Mouse (Mus musculus) cerebellum, adult 2 months (tissue): ENCODE data around the gene Comt. TPM values are rescaled to one million over a fixed set of nuclear protein-coding genes. Genes with fewer than 3 reads are reported as not detected.

Experiments
- DNase-seq, 2 experiments: peaks; one replicate each; pipeline ENCODE4 v3.0.0; 2021
- H3K27ac ChIP-seq: fragments of 200-500 bp; 2 replicates; pipeline ENCODE4 v1.5.1; 2012; ENCODE audit warnings: low read length, control low read depth, inconsistent platforms; ENCODE audit not compliant: insufficient read depth
- H3K27me3 ChIP-seq: fragments of 200-500 bp; 2 replicates; pipeline ENCODE4 v1.6.1; 2012; ENCODE audit warnings: inconsistent platforms, mild to moderate bottlenecking, low read length, moderate library complexity; ENCODE audit not compliant: control insufficient read depth, insufficient read depth
- H3K4me1 ChIP-seq: fragments of 200-500 bp; 2 replicates; pipeline ENCODE4 v1.6.1; 2011; ENCODE audit warnings: low read length; ENCODE audit not compliant: control insufficient read depth, insufficient read depth
- H3K4me3 ChIP-seq: fragments of 200-500 bp; replicated peaks from 2 replicates; pipeline ENCODE3; 2011; ENCODE audit warnings: mild to moderate bottlenecking, low read depth, low read length, control low read depth; ENCODE audit not compliant: insufficient read depth
- CTCF ChIP-seq: fragments of 200-500 bp; IDR thresholded peaks from 2 replicates; pipeline ENCODE4 v1.5.1; 2011; ENCODE audit warnings: low read depth, mild to moderate bottlenecking, control low read depth, low read length, moderate library complexity, borderline replicate concordance; ENCODE audit not compliant: insufficient read depth
- POLR2A ChIP-seq: fragments of 200-500 bp; IDR thresholded peaks from 2 replicates; pipeline ENCODE4 v1.6.1; 2011; ENCODE audit warnings: low read length, control low read depth, borderline replicate concordance; ENCODE audit not compliant: insufficient read depth
- WGBS: fragments of 180-500 bp; shearing (Covaris S2); methylation state at CpG from one replicate; pipeline ENCODE4 v1.1.7; 2018; 5-methylcytosine and 5-hydroxymethylcytosine counted together
- polyA plus RNA-seq: library from polyadenylated mRNA; depleted of rRNA; stranded (reverse); fragments of >200 nt; gene quantifications from 2 replicates; pipeline ENCODE4 v1.2.3, GENCODE M21; 2012; rRNA removed

The Comt gene
- polyA plus RNA-seq: 145 and 146 TPM in 2 replicates

DNA sequence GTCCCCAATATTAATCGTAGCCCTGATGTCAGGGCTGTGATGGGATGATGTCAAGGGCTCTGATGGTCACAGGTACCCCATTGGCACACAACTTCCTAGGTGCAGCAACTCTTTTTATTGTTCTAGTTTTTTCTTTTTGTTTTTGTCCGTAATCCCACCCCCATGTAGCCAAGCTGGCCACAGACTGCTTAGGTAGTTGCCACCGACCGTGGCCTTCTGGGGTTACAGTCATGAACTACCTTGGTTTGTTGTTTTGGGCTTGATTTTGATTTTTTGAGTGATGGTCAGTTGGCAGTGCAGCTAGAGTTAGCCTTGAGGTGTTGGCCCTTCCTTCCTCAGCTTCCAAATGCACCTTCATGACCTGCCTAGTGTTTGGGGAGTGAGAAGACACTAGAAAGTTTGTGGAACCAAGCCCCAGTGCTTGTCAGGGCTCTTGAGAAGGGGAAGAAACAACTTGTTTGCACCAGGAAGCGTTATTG lies at the start of gene Comt:
Gene Comt, minus strand, starts transcription at position 51 of the 479 bp plus-strand sequence.
- Histone ChIP-seq H3K4me3 (peak within 1 kb of the TSS; percentile 94), H3K27me3 (no peaks in the 10 kb centered on the region), H3K4me1 (peaks cover 10% of the 10 kb centered on the region; the same call in 1 of the 2 replicates), H3K27ac (peak within 1 kb of the TSS; percentile 89)
- DNase-seq: no peak
- TF ChIP-seq CTCF (no peak), POLR2A (no peak)
- WGBS: 35% methylated on average over 5 of the region's 5 CpGs

DNA sequence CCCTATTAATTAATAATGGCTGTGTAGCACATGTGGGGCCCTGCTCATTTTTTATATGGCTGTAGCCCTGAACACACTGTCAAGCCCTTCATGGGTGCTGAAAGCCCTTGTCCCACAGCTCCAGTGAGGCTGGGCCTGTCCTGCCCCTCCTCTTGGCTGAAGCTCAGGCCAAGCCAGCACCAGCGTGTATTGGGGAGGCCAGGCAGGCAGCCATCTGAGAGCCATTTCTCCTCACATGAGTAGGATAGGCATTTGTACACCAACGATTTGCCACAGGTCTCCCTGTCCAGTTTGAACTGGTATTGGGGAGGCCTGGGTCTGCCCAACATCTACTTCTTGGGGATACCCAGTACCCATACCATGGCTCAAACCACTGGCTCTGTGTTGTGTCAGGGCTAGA lies 47.4 kb upstream of the Comt start:
- WGBS: 52% methylated on average over 2 of the region's 2 CpGs

DNA sequence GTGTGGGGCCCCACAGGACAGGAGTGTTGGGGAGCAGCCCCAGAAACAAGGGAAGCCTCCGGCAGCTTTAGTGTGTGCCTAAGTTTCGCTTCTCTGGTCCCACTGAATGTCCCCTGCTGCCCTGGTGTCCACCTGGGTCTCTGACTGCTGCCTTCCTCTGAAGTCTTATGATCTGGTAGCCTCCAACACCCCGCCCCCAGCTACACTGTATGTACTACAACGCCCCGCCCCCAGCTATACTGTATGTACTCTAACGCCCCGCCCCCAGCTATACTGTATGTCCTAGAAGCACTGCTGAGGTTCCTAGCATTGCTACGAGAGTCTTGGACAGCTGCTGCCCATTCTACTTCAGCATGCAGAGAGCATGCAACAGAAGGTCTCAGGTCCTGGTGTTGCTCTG lies 46.3 kb upstream of the Comt start:
- Histone ChIP-seq H3K27me3 (no peaks in the 10 kb centered on the region), H3K4me1 (no peaks in the 10 kb centered on the region; the same call in 1 of the 2 replicates), H3K4me3 (no peak overlapping the region), H3K27ac (no peak overlapping the region)
- no peak for TF ChIP-seq CTCF
- no peak for TF ChIP-seq POLR2A
- no peak for DNase-seq
- 92% methylated on average over 8 of the region's 8 CpGs for WGBS

More for the DNA sequence above, 47.4 kb upstream of the Comt start:
- Histone ChIP-seq H3K27ac (no peak overlapping the region), H3K27me3 (no peaks in the 10 kb centered on the region), H3K4me1 (no peaks in the 10 kb centered on the region; the same call in 1 of the 2 replicates), H3K4me3 (no peak overlapping the region)
- TF ChIP-seq POLR2A (no peak), CTCF (no peak)
- no peak for DNase-seq

DNA sequence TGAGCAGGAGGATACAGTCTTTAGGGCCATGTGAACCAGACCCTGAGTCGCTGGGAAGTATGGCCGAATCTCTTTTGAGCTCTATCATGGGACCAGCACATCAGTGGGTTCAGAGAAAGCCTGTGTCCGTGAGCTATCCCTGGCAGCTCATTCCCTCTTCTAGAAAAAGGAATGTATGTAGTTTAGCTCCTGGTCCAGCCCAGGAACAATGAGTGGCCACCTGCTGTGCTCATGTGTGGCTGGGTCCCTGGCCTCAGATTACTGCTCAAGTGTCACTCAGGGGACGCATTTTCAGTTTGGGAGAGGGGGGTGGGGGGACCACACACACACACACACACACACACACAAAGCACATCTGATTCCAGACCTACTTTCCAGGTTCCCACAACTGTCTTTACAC lies 45.8 kb upstream of the Comt start:
- H3K4me3 ChIP-seq: no peak overlapping the region
- no peaks in the 10 kb centered on the region for H3K27me3 ChIP-seq
- H3K27ac ChIP-seq: no peak overlapping the region
- no peak for DNase-seq
- H3K4me1 ChIP-seq: no peaks in the 10 kb centered on the region; the same call in 1 of the 2 replicates
- WGBS: 72% methylated on average over 4 of the region's 4 CpGs
- TF ChIP-seq CTCF: no peak
- TF ChIP-seq POLR2A: no peak

DNA sequence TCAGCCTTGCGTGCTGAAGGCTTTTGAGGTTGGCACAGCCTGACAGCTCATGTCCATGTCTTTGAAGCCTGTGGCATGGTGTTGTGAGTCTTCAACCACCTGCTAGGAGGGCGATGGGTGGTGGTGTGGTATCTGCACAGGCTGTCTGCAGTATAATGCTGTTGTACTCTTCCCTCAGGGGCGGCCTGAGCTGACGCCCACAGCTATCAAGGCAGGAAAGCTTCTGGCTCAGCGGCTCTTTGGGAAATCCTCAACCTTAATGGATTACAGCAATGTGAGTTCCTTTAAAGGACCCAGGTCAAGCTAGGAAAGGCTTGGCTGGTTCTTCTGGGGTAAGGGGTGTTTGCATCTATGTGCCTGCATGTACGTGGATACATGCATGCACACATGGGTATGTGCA lies 45.3 kb upstream of the Comt start:
- DNase-seq: no peak
- 85% methylated on average over 6 of the region's 6 CpGs for WGBS

DNA sequence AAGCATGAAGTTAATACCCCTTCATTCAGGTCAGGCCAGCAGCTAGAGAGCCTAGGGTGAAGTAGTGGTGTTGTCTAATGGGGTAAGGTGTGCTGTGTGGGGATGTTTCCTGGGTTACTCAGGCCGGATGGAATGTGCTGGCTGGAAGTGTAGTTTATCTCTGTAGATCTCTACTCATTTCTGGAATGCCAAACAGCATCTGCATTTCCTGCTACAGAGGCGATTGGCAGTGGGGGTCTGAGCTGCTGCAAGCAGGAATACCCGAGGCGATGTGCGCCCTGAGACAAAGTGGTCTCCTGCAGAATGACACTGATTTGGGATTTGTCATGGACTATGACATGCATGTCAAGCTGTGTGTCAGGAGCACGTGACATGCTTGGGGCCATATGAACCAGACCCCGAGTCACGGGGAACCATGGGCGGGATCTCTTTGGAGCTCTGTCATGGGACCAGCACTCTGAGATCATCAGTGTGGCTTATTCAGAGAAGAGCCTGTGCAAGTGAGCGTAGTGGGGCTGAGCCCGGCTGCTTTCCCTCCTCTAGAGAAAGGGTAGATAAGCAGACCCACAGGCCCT lies 44.8 kb upstream of the Comt start:
- Histone ChIP-seq H3K27me3 (no peaks in the 10 kb centered on the region), H3K4me1 (no peaks in the 10 kb centered on the region), H3K27ac (no peak overlapping the region), H3K4me3 (no peak overlapping the region)
- no peak for DNase-seq
- TF ChIP-seq CTCF (no peak), POLR2A (no peak)
- 71% methylated on average over 11 of the region's 11 CpGs for WGBS

More for the DNA sequence above, 45.3 kb upstream of the Comt start:
- Histone ChIP-seq H3K27ac (no peak overlapping the region), H3K4me1 (no peaks in the 10 kb centered on the region), H3K27me3 (no peaks in the 10 kb centered on the region), H3K4me3 (no peak overlapping the region)
- no peak for TF ChIP-seq POLR2A
- TF ChIP-seq CTCF: no peak

DNA sequence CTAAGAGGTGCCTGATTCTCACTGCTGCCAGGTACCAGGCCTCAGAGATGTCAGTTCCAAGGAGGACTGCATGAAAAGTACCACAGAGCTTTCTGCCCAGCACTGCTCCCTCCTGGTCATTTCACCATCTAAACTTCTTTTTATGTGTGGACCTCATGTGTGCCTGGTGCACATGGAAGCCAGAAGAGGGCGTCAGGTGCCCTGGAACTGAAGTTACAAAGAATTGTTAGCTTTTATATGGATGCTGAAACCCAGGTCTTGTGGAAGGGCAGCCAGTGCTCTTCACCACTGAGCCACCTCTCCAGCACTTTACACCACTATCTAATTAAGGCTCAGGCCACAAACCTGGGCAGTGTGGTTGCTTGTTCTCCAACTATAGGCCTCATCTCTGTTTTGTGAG lies 44.2 kb upstream of the Comt start:
- 31% methylated on average over 1 of the region's 1 CpGs for WGBS
- TF ChIP-seq CTCF (peak; percentile 18; the same call in 1 of the 2 replicates), POLR2A (no peak)
- DNase-seq: no peak
- Histone ChIP-seq H3K27ac (no peak overlapping the region), H3K4me3 (no peak overlapping the region), H3K27me3 (no peaks in the 10 kb centered on the region), H3K4me1 (no peaks in the 10 kb centered on the region)

DNA sequence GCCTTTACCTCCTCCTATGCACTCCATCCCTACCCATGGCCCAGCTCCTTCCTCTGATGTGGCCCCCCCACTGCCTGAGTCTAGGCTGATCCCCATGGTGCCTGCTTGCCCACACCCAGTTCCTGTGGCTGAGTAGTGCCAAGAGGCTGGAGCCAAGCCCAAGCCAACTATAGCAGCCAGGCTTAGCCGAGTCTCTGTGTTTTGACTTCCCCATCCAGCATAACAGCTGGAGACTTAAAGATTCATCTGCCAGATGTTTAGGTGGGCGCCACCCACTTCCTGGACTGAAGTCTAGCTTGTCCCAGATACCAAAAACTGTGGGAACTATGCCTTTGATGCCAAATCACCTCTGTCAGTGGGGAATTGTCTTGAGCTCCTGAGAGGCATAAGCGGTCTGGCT lies 37.6 kb upstream of the Comt start:
- TF ChIP-seq POLR2A (no peak), CTCF (no peak)

DNA sequence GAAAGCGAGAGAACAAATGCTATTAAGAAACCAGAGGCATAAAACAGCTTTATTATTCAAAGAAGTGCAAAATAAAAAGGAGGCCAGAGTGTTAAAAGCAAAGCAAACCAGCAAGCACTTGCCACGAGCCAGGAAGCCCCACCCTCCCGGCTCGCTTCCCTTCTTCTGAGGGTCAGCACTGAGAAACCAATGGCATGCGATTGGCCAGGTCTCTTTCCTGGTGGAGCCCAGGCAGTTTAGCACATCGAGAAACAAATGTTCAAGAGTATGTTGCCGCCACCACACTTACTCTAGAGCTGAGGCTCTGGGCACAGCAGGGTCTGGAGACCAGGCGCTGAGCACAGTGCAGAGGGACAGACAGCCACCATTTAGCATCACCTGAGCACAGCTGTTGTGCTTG lies 35.9 kb upstream of the Comt start:
- WGBS: 76% methylated on average over 8 of the region's 8 CpGs

More for the DNA sequence above, 37.6 kb upstream of the Comt start:
- no peak for DNase-seq
- no peaks in the 10 kb centered on the region for H3K27me3 ChIP-seq
- 45% methylated on average over 3 of the region's 3 CpGs for WGBS
- no peak overlapping the region for H3K27ac ChIP-seq
- no peak overlapping the region for H3K4me3 ChIP-seq
- no peaks in the 10 kb centered on the region for H3K4me1 ChIP-seq

More for the DNA sequence above, 35.9 kb upstream of the Comt start:
- Histone ChIP-seq H3K4me3 (no peak overlapping the region), H3K27ac (no peak overlapping the region), H3K27me3 (no peaks in the 10 kb centered on the region), H3K4me1 (no peaks in the 10 kb centered on the region)
- no peak for TF ChIP-seq CTCF
- TF ChIP-seq POLR2A: no peak
- DNase-seq: no peak
